ENCODE assay signal across 18 mouse cellular contexts in genomic region chr6:36766941-36767340, GRCm38 (mm10). TPM values are rescaled to one million over a fixed set of nuclear protein-coding genes. Genes with fewer than 3 reads are reported as not detected.
DNase-seq lines count a peak whose midpoint lies in the region; TF ChIP-seq lines count a peak whose summit lies in the region.
"Had no signal": no experiment of that assay in that cellular context is flagged by ENCODE, and none has a peak within 500 bp of the region (broad histone marks: within the 10 kb centered on the region; RNA-seq: fewer than 3 reads in every experiment).

No protein-coding gene starts in this region.

- peaks cover 72% of the 10 kb centered on the region for H3K27me3 ChIP-seq in midbrain, embryonic 10.5 days (ENCODE audit: low read depth, poor library complexity, severe bottlenecking)
- H3K27me3 ChIP-seq: embryonic facial prominence, embryonic 12.5 days; forebrain, embryonic 12.5 days had no signal

- peaks cover 35% of the 10 kb centered on the region for H3K36me3 ChIP-seq in midbrain, embryonic 10.5 days

- no peaks in the 10 kb centered on the region for H3K9me3 ChIP-seq in midbrain, embryonic 10.5 days (replicated peaks)
- H3K9me3 ChIP-seq: embryonic facial prominence, embryonic 10.5 days; embryonic facial prominence, embryonic 12.5 days; forebrain, embryonic 10.5 days; forebrain, embryonic 12.5 days had no signal

- peak overlapping the region; percentile 57; the same call in 1 of the 2 replicates for H3K27ac ChIP-seq in layer of hippocampus, adult 2 months
- H3K27ac ChIP-seq in midbrain, embryonic 10.5 days (replicated peaks): no peak overlapping the region
- H3K27ac ChIP-seq in left cerebral cortex, adult 2 months: no peak overlapping the region
- H3K27ac ChIP-seq: embryonic facial prominence, embryonic 10.5 days; embryonic facial prominence, embryonic 12.5 days; forebrain, embryonic 10.5 days; forebrain, embryonic 12.5 days had no signal

- WGBS in midbrain, embryonic 10.5 days: 97% methylated on average over 3 of the region's 3 CpGs

- peaks cover 11% of the 10 kb centered on the region; the same call in 1 of the 2 replicates for H3K4me1 ChIP-seq in midbrain, embryonic 10.5 days
- H3K4me1 ChIP-seq: embryonic facial prominence, embryonic 12.5 days had no signal

- DNase-seq in layer of hippocampus, adult 2 months (ENCODE audit: low spot score in 2 of 2): no peak
- no peak for DNase-seq in layer of hippocampus, postnatal 25 days (ENCODE audit: extremely low spot score in 1 of 2, low spot score in 1 of 2)
- peak; percentile 63 for DNase-seq in fat pad, adult 2 months (ENCODE audit: extremely low read depth, low read depth, low spot score)
- DNase-seq in midbrain, embryonic 10.5 days (ENCODE audit: low spot score): no peak
- no peak for DNase-seq in left cerebral cortex, adult 2 months (ENCODE audit: extremely low spot score in 1 of 2, low spot score in 2 of 2)
- DNase-seq: adrenal gland, adult 8-10 months; adrenal gland, postnatal 14 days; adrenal gland, postnatal 36 days; cerebellum, adult 11-12 months; cerebellum, adult 2 months; cerebellum, adult 9-10 months; cerebellum, postnatal 10 days; cerebellum, postnatal 25 days had no signal

- H3K4me3 ChIP-seq in layer of hippocampus, adult 2 months: no peak overlapping the region
- H3K4me3 ChIP-seq in midbrain, embryonic 10.5 days: no peak overlapping the region
- no peak overlapping the region for H3K4me3 ChIP-seq in left cerebral cortex, adult 2 months
- H3K4me3 ChIP-seq: embryonic facial prominence, embryonic 10.5 days; embryonic facial prominence, embryonic 12.5 days; forebrain, embryonic 10.5 days; forebrain, embryonic 12.5 days had no signal

- intact Hi-C loops in left cerebral cortex, adult 2 months (cut with DNase I): no loop called here

- 0 out of 2 replicates have a peak, but pooled peaks have one; percentile 6 for TF ChIP-seq CTCF in layer of hippocampus, adult 2 months (conservative IDR thresholded peaks at IDR 0.05)
- no peak for TF ChIP-seq CTCF in left cerebral cortex, adult 2 months (IDR thresholded peaks at IDR 0.05)

RNA-seq across cellular contexts. Expression of gene Ptn, which starts 43.1 kb away (rescaled TPM):
- 100 to 1,000 TPM; 217 to 220 TPM for total RNA-seq in layer of hippocampus, adult 2 months (2021)
- 100 to 1,000 TPM; 253 to 267 TPM for total RNA-seq in layer of hippocampus, postnatal 25 days (2021)
- polyA plus RNA-seq in midbrain, embryonic 10.5 days (2016; fragmentation: Nextera tagmentation; extraction: Ambion mirVana): 154 and 174 TPM in 2 replicates
- 100 to 1,000 TPM; 358 to 392 TPM for total RNA-seq in left cerebral cortex, adult 2 months (2021)
- total RNA-seq: MEL had no signal
